Mouse (Mus musculus): Measurements from ENCODE around the gene Timm13.

GRCm38 (mm10) chr10:80856267-80856666 is 44.5 kb downstream of the Timm13 start:
- TF ChIP-seq CTCF (IDR thresholded peaks at IDR 0.05; ENCODE audit: low read depth) (peak; percentile 56), EP300 (IDR thresholded peaks at IDR 0.05; ENCODE audit: low read depth) (no peak)

Measured in liver, embryonic 14.5 days (tissue).